Mouse (Mus musculus): ENCODE measurements around the gene Pskh1. TPM values are rescaled to one million over a fixed set of nuclear protein-coding genes. Genes with fewer than 3 reads are reported as not detected.
A peak's percentile ranks its signal among the peaks of the same experiment; 100 is the strongest.

The Pskh1 gene
- polyA plus RNA-seq, 2 experiments, result 6.2 to 9.8 TPM

GRCm38 (mm10) chr8:105861951-105862350 lies 38.3 kb upstream of the Pskh1 start:
- Histone ChIP-seq H3K4me2 (ENCODE audit: low read depth) (peak overlapping the region; percentile 99), H3K4me1 (replicated peaks; ENCODE audit: control insufficient read depth in 2 of 2, insufficient read depth in 2 of 2, low read length in 1 of 2) (peaks cover 34 to 50% of the 10 kb centered on the region in 2 experiments), H3K36me3 (replicated peaks; ENCODE audit: control insufficient read depth, insufficient read depth, low read depth) (peaks cover 19% of the 10 kb centered on the region), H3K27me3 (ENCODE audit: control insufficient read depth, insufficient read depth, low read length) (no peaks in the 10 kb centered on the region), H3K9ac (replicated peaks) (peak overlapping the region; percentile 94), H3K4me3 (ENCODE audit: insufficient read depth in 1 of 2, low read depth in 2 of 2, low read length in 2 of 2) (peak overlapping the region; percentile 94 to 97), H3K27ac (peak overlapping the region; percentile 76; the same call in 1 of the 2 replicates), H3K9me3 (ENCODE audit: control insufficient read depth, low read length) (no peaks in the 10 kb centered on the region)
- WGBS (ENCODE audit: insufficient replicate concordance), result 0% methylated on average over 1 of the region's 1 CpGs
- peak; percentile 59 for TF ChIP-seq CTCF (IDR thresholded peaks at IDR 0.05; ENCODE audit: low read depth)
- no peak for TF ChIP-seq EP300 (IDR thresholded peaks at IDR 0.05; ENCODE audit: low read depth)
- no peak for DNase-seq (ENCODE audit: low read depth in 3 of 3, low spot score in 3 of 3)
- no peak for ATAC-seq (ENCODE audit: insufficient read depth)

GRCm38 (mm10) chr8:105866364-105867029 lies 33.7 kb upstream of the Pskh1 start:
- Histone ChIP-seq H3K9ac (replicated peaks) (no peak overlapping the region; the same call in 1 of the 2 replicates), H3K27ac (peak overlapping the region; percentile 7), H3K4me1 (replicated peaks; ENCODE audit: control insufficient read depth in 2 of 2, insufficient read depth in 2 of 2, low read length in 1 of 2) (peaks cover 13 to 28% of the 10 kb centered on the region in 2 experiments), H3K27me3 (ENCODE audit: control insufficient read depth, insufficient read depth, low read length) (no peaks in the 10 kb centered on the region), H3K4me3 (ENCODE audit: insufficient read depth in 1 of 2, low read depth in 2 of 2, low read length in 2 of 2) (no peak overlapping the region), H3K9me3 (ENCODE audit: control insufficient read depth, low read length) (no peaks in the 10 kb centered on the region), H3K36me3 (replicated peaks; ENCODE audit: control insufficient read depth, insufficient read depth, low read depth) (peaks cover 42% of the 10 kb centered on the region), H3K4me2 (ENCODE audit: low read depth) (no peak overlapping the region)
- 29% methylated on average over 6 of the region's 6 CpGs for WGBS (ENCODE audit: insufficient replicate concordance)
- TF ChIP-seq CTCF (IDR thresholded peaks at IDR 0.05; ENCODE audit: low read depth), result peak; percentile 71
- TF ChIP-seq EP300 (IDR thresholded peaks at IDR 0.05; ENCODE audit: low read depth), result peak; percentile 40; the same call in 1 of the 2 replicates
- ATAC-seq (ENCODE audit: insufficient read depth), result peak; percentile 52; the same call in 1 of the 2 replicates
- no peak for DNase-seq (ENCODE audit: low read depth in 3 of 3, low spot score in 3 of 3)

- H3K36me3 ChIP-seq (replicated peaks; ENCODE audit: control insufficient read depth, insufficient read depth, low read depth), result peaks cover 52% of the 10 kb centered on the region
- TF ChIP-seq CTCF (IDR thresholded peaks at IDR 0.05; ENCODE audit: low read depth) (no peak), EP300 (IDR thresholded peaks at IDR 0.05; ENCODE audit: low read depth) (no peak)
- no peak overlapping the region for H3K4me3 ChIP-seq (ENCODE audit: insufficient read depth in 1 of 2, low read depth in 2 of 2, low read length in 2 of 2)
- no peak overlapping the region for H3K27ac ChIP-seq
- 84% methylated on average over 6 of the region's 6 CpGs for WGBS (ENCODE audit: insufficient replicate concordance)
- no peaks in the 10 kb centered on the region; a peak in 1 of 4 replicates for H3K4me1 ChIP-seq (replicated peaks; ENCODE audit: control insufficient read depth in 2 of 2, insufficient read depth in 2 of 2, low read length in 1 of 2)
- DNase-seq (ENCODE audit: low read depth in 3 of 3, low spot score in 3 of 3) (no peak), ATAC-seq (ENCODE audit: insufficient read depth) (no peak)
- H3K9ac ChIP-seq (replicated peaks), result no peak overlapping the region
- H3K4me2 ChIP-seq (ENCODE audit: low read depth), result no peak overlapping the region
- no peaks in the 10 kb centered on the region for H3K9me3 ChIP-seq (ENCODE audit: control insufficient read depth, low read length)
- H3K27me3 ChIP-seq (ENCODE audit: control insufficient read depth, insufficient read depth, low read length), result no peaks in the 10 kb centered on the region
Observed at GRCm38 (mm10) chr8:105874301-105874700, 25.9 kb upstream of the Pskh1 start.

- Histone ChIP-seq H3K36me3 (replicated peaks; ENCODE audit: control insufficient read depth, insufficient read depth, low read depth) (peaks cover 46% of the 10 kb centered on the region), H3K9me3 (ENCODE audit: control insufficient read depth, low read length) (no peaks in the 10 kb centered on the region), H3K27ac (peak within 1 kb of the TSS; percentile 39), H3K9ac (replicated peaks) (peak within 1 kb of the TSS; percentile 87), H3K4me1 (replicated peaks; ENCODE audit: control insufficient read depth in 2 of 2, insufficient read depth in 2 of 2, low read length in 1 of 2) (peaks cover 11 to 13% of the 10 kb centered on the region in 2 experiments), H3K27me3 (ENCODE audit: control insufficient read depth, insufficient read depth, low read length) (no peaks in the 10 kb centered on the region), H3K4me3 (ENCODE audit: insufficient read depth in 1 of 2, low read depth in 2 of 2, low read length in 2 of 2) (peak within 1 kb of the TSS; percentile 81 to 91), H3K4me2 (ENCODE audit: low read depth) (peak within 1 kb of the TSS; percentile 92)
- peak; percentile 76 to 77 (median 76) for DNase-seq (ENCODE audit: low read depth in 3 of 3, low spot score in 3 of 3)
- under 1% methylated on average over 45 of the region's 45 CpGs for WGBS (ENCODE audit: insufficient replicate concordance)
- TF ChIP-seq CTCF (IDR thresholded peaks at IDR 0.05; ENCODE audit: low read depth) (no peak), EP300 (IDR thresholded peaks at IDR 0.05; ENCODE audit: low read depth) (0 out of 2 replicates have a peak, but pooled peaks have one; percentile 24)
- ATAC-seq (ENCODE audit: insufficient read depth), result peak; percentile 90
Observed at GRCm38 (mm10) chr8:105880754-105881520, 19.3 kb upstream of the Pskh1 start, which contains the start of gene Edc4. TSS of gene Edc4 (plus strand) at chr8:105880881.

Measured in liver, embryonic 14.5 days (tissue).